Mouse (Mus musculus): ENCODE measurements around the gene 6030458C11Rik. TPM values are rescaled to one million over a fixed set of nuclear protein-coding genes. Genes with fewer than 3 reads are reported as not detected.

6030458C11Rik gene
- total and polyA plus RNA-seq, 2 experiments = 6.0 to 9.8 TPM

DNA sequence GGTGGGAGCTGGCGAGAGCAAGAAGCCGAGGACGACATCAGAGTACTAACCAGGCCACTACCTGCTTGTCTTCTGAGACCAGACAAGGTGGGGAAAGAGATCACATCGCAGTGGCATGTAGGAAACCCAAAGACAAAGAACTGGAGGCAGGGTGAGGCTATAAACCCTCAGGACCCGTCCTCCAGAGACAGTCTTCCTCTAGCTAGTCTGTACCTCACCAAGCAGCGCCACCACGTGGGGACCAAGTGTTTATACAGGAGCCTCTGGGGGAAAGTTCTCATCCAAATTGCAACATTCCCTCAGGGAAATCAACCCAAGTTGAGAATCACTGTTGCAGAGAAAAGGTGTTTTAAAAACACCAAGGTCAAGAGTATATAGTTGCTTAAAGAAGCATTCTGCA lies 18.4 kb upstream of the 6030458C11Rik start:
- Histone ChIP-seq H3K27ac (replicated peaks; ENCODE audit: insufficient read depth, low read depth, low read length) (no peak overlapping the region), H3K4me3 (ENCODE audit: insufficient read depth, low read depth, low read length) (no peak overlapping the region), H3K79me2 (ENCODE audit: control insufficient read depth, insufficient read depth, low read length) (no peaks in the 10 kb centered on the region), H3K36me3 (ENCODE audit: control insufficient read depth, insufficient read depth, low read length) (peaks cover 29% of the 10 kb centered on the region; the same call in 1 of the 2 replicates), H3K27me3 (ENCODE audit: control insufficient read depth, insufficient read depth, low read length) (no peaks in the 10 kb centered on the region), H3K4me1 (ENCODE audit: control insufficient read depth, insufficient read depth, low read length) (no peaks in the 10 kb centered on the region), H3K9ac (ENCODE audit: low read depth, low read length) (no peak overlapping the region)
- TF ChIP-seq CTCF (IDR thresholded peaks at IDR 0.05; ENCODE audit: low read depth, low read length) (peak; percentile 14; the same call in 1 of the 2 replicates), POLR2A (IDR thresholded peaks at IDR 0.05; ENCODE audit: extremely low read depth, insufficient read depth, low read length) (no peak)
- 80% methylated on average over 7 of the region's 7 CpGs for WGBS
- DNase-seq (ENCODE audit: extremely low read depth, low read depth, low spot score) = no peak

DNA sequence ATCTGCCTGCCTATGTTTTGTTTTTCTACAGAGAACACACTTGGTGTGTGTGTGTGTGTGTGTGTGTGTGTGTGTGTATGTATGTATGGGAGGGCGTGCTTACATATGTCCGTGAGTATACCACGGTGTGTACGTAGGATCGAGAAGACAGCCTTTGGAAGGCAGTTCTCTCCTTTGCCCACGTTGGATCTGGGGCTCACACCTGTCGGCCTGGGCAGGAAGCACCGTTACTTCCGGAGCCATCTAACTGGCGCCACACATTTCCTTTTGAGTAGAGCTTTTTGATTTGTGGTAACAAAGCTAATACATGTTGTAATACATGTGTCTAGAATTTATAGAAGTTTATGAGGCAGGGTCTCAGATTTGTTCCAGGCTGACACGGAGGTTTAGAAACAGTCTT lies 16.3 kb upstream of the 6030458C11Rik start:
- Histone ChIP-seq H3K79me2 (ENCODE audit: control insufficient read depth, insufficient read depth, low read length) (no peaks in the 10 kb centered on the region), H3K4me1 (ENCODE audit: control insufficient read depth, insufficient read depth, low read length) (no peaks in the 10 kb centered on the region), H3K27ac (replicated peaks; ENCODE audit: insufficient read depth, low read depth, low read length) (no peak overlapping the region), H3K4me3 (ENCODE audit: insufficient read depth, low read depth, low read length) (no peak overlapping the region), H3K9ac (ENCODE audit: low read depth, low read length) (no peak overlapping the region), H3K36me3 (ENCODE audit: control insufficient read depth, insufficient read depth, low read length) (peaks cover 22% of the 10 kb centered on the region; the same call in 1 of the 2 replicates), H3K27me3 (ENCODE audit: control insufficient read depth, insufficient read depth, low read length) (no peaks in the 10 kb centered on the region)
- WGBS = 92% methylated on average over 11 of the region's 11 CpGs
- TF ChIP-seq CTCF (IDR thresholded peaks at IDR 0.05; ENCODE audit: low read depth, low read length) = no peak
- no peak for TF ChIP-seq POLR2A (IDR thresholded peaks at IDR 0.05; ENCODE audit: extremely low read depth, insufficient read depth, low read length)
- no peak for DNase-seq (ENCODE audit: extremely low read depth, low read depth, low spot score)

DNA sequence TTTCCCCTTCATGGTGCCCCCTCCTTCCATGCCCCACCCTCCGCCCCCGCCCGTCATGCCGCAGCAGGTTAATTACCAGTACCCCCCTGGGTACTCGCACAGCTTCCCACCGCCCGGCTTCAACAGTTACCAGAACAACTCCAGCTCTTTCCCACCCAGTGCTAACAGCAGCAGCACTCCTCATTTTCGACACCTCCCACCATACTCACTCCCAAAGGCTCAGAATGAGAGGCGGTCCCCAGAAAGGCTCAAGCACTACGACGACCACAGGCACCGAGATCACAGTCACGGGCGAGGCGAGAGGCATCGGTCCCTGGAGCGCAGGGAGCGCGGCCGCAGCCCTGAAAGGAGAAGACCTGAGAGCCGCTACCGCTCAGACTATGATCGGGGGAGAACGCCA lies 9.8 kb upstream of the 6030458C11Rik start:
- Histone ChIP-seq H3K4me3 (ENCODE audit: insufficient read depth, low read depth, low read length) (no peak overlapping the region), H3K79me2 (ENCODE audit: control insufficient read depth, insufficient read depth, low read length) (no peaks in the 10 kb centered on the region), H3K27me3 (ENCODE audit: control insufficient read depth, insufficient read depth, low read length) (no peaks in the 10 kb centered on the region), H3K27ac (replicated peaks; ENCODE audit: insufficient read depth, low read depth, low read length) (no peak overlapping the region), H3K4me1 (ENCODE audit: control insufficient read depth, insufficient read depth, low read length) (no peaks in the 10 kb centered on the region), H3K36me3 (ENCODE audit: control insufficient read depth, insufficient read depth, low read length) (peaks cover 14% of the 10 kb centered on the region), H3K9ac (ENCODE audit: low read depth, low read length) (no peak overlapping the region)
- no peak for DNase-seq (ENCODE audit: extremely low read depth, low read depth, low spot score)
- no peak for TF ChIP-seq CTCF (IDR thresholded peaks at IDR 0.05; ENCODE audit: low read depth, low read length)
- TF ChIP-seq POLR2A (IDR thresholded peaks at IDR 0.05; ENCODE audit: extremely low read depth, insufficient read depth, low read length) = no peak
- WGBS = 98% methylated on average over 24 of the region's 24 CpGs

DNA sequence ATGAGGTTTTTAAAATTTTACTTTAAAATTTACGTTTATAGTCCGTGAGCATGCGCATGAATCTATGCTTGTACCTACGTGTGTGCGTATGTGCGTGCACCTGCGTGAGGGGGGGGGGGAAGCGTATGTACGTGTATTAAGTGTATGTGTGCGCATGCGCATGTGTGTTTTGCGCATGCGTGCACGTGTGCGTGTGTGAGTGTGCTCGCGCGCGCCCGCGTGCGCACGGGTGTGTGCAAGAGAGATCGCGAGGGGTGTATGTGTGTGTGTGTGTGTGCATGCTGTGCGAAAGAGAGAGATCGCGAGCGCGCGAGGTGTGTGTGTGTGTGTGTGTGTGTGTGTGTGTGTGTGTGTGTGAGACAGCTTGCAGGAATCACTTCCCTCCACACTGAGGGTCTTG lies 8.9 kb upstream of the 6030458C11Rik start:
- Histone ChIP-seq H3K27ac (replicated peaks; ENCODE audit: insufficient read depth, low read depth, low read length) (no peak overlapping the region), H3K4me3 (ENCODE audit: insufficient read depth, low read depth, low read length) (no peak overlapping the region), H3K27me3 (ENCODE audit: control insufficient read depth, insufficient read depth, low read length) (no peaks in the 10 kb centered on the region), H3K36me3 (ENCODE audit: control insufficient read depth, insufficient read depth, low read length) (peaks cover 15% of the 10 kb centered on the region), H3K79me2 (ENCODE audit: control insufficient read depth, insufficient read depth, low read length) (no peaks in the 10 kb centered on the region), H3K9ac (ENCODE audit: low read depth, low read length) (no peak overlapping the region), H3K4me1 (ENCODE audit: control insufficient read depth, insufficient read depth, low read length) (no peaks in the 10 kb centered on the region)
- no peak for TF ChIP-seq POLR2A (IDR thresholded peaks at IDR 0.05; ENCODE audit: extremely low read depth, insufficient read depth, low read length)
- TF ChIP-seq CTCF (IDR thresholded peaks at IDR 0.05; ENCODE audit: low read depth, low read length) = no peak
- no peak for DNase-seq (ENCODE audit: extremely low read depth, low read depth, low spot score)
- whole genome bisulfite sequencing = 98% methylated on average over 31 of the region's 31 CpGs

DNA sequence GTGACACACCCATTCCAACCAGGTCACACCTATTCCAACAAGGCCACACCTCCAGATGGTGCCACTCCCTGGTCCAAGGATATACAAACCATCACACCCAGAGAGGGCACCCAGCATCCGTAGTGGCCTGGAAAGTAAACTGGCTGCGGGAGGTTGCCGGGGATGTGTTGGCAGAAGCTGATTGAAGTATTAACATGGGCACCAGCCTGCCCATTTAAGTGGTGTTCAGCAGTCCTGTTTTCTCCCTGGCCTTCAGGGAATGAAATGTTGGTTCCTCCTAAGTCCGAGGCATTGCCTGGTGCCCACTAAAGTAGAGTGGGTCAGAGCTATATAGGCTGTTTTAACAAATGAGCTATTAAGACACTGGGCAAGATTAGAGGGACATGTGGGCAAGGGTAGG lies 8.2 kb upstream of the 6030458C11Rik start:
- Histone ChIP-seq H3K4me1 (ENCODE audit: control insufficient read depth, insufficient read depth, low read length) (no peaks in the 10 kb centered on the region), H3K27ac (replicated peaks; ENCODE audit: insufficient read depth, low read depth, low read length) (no peak overlapping the region), H3K9ac (ENCODE audit: low read depth, low read length) (no peak overlapping the region), H3K4me3 (ENCODE audit: insufficient read depth, low read depth, low read length) (no peak overlapping the region), H3K27me3 (ENCODE audit: control insufficient read depth, insufficient read depth, low read length) (no peaks in the 10 kb centered on the region), H3K36me3 (ENCODE audit: control insufficient read depth, insufficient read depth, low read length) (peaks cover 8% of the 10 kb centered on the region), H3K79me2 (ENCODE audit: control insufficient read depth, insufficient read depth, low read length) (no peaks in the 10 kb centered on the region)
- WGBS = 96% methylated on average over 4 of the region's 4 CpGs
- TF ChIP-seq POLR2A (IDR thresholded peaks at IDR 0.05; ENCODE audit: extremely low read depth, insufficient read depth, low read length) (no peak), CTCF (IDR thresholded peaks at IDR 0.05; ENCODE audit: low read depth, low read length) (no peak)
- DNase-seq (ENCODE audit: extremely low read depth, low read depth, low spot score) = no peak

DNA sequence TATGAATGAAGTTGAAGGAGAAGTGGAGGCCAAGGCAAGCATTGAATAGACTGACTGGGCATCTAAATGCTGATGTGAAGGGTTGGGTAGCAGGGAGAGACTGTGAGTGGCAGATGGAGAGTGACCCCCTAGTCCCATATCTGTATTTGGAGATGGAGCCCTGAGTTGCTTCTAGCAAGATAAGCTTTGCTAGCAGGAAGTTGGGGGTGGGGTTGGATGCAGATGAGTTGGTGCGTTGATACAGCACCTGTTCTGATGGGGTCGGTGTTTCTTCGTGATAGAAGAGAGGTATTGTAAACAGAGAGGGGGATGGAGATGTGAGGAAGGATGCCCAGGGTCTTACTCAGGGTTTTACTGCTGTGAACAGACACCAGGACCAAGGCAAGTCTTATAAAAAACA lies 5.4 kb upstream of the 6030458C11Rik start:
- no peaks in the 10 kb centered on the region for H3K4me1 ChIP-seq (ENCODE audit: control insufficient read depth, insufficient read depth, low read length)
- DNase-seq (ENCODE audit: extremely low read depth, low read depth, low spot score) = no peak
- H3K27ac ChIP-seq (replicated peaks; ENCODE audit: insufficient read depth, low read depth, low read length) = no peak overlapping the region
- peaks cover 7% of the 10 kb centered on the region for H3K36me3 ChIP-seq (ENCODE audit: control insufficient read depth, insufficient read depth, low read length)
- H3K9ac ChIP-seq (ENCODE audit: low read depth, low read length) = no peak overlapping the region
- no peaks in the 10 kb centered on the region for H3K79me2 ChIP-seq (ENCODE audit: control insufficient read depth, insufficient read depth, low read length)
- TF ChIP-seq CTCF (IDR thresholded peaks at IDR 0.05; ENCODE audit: low read depth, low read length) (no peak), POLR2A (IDR thresholded peaks at IDR 0.05; ENCODE audit: extremely low read depth, insufficient read depth, low read length) (no peak)
- H3K4me3 ChIP-seq (ENCODE audit: insufficient read depth, low read depth, low read length) = no peak overlapping the region
- 94% methylated on average over 3 of the region's 3 CpGs for WGBS
- no peaks in the 10 kb centered on the region for H3K27me3 ChIP-seq (ENCODE audit: control insufficient read depth, insufficient read depth, low read length)

Data from liver, adult 2 months (tissue).